Mouse (Mus musculus): ENCODE results near the gene Tmem14a.
A peak's percentile ranks its signal among the peaks of the same experiment; 100 is the strongest.
"Not testable (repeated sequence)": the region's sequence is repeated elsewhere in the genome, so short reads cannot be mapped to it uniquely, and the experiment has no call there.

The Tmem14a gene

GRCm38 (mm10) chr1:21218489-21218919 is at the start of gene Tmem14a:
Tmem14a (plus strand) TSS chr1:21218575.
- no peaks in the 10 kb centered on the region for H3K27me3 ChIP-seq (ENCODE audit: control insufficient read depth, insufficient read depth, low read length, poor library complexity, severe bottlenecking)
- DNase-seq (ENCODE audit: low read depth, low spot score) = peak; percentile 91
- H3K36me3 ChIP-seq (ENCODE audit: control insufficient read depth, insufficient read depth, low read length, poor library complexity, severe bottlenecking) = no peaks in the 10 kb centered on the region

DNA sequence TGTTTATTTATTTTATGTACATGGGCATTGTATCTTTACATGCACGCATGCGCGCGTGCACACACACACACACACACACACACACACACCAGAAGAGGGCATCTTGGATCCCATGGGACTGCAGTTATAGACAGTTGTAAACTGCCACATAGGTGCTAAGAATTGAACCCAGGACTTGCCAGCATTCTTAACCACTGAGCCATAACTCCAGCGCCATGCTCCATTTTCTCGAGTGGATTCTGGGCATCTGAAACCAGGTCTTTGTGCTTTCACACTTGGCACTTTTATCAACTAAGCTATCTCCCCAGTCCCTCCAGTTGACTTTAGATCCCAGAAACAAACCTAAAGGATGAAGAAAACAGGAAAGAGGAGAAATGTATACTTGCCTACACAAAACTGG is 33.2 kb upstream of the Tmem14a start:
- no peak for DNase-seq (ENCODE audit: low read depth, low spot score)
- Histone ChIP-seq H3K27me3 (ENCODE audit: control insufficient read depth, insufficient read depth, low read length, poor library complexity, severe bottlenecking) (no peaks in the 10 kb centered on the region), H3K36me3 (ENCODE audit: control insufficient read depth, insufficient read depth, low read length, poor library complexity, severe bottlenecking) (no peaks in the 10 kb centered on the region)

- no peak for DNase-seq (ENCODE audit: low read depth, low spot score)
These were observed 12.1 kb upstream of the Tmem14a start for GRCm38 (mm10) chr1:21206241-21206640.

DNA sequence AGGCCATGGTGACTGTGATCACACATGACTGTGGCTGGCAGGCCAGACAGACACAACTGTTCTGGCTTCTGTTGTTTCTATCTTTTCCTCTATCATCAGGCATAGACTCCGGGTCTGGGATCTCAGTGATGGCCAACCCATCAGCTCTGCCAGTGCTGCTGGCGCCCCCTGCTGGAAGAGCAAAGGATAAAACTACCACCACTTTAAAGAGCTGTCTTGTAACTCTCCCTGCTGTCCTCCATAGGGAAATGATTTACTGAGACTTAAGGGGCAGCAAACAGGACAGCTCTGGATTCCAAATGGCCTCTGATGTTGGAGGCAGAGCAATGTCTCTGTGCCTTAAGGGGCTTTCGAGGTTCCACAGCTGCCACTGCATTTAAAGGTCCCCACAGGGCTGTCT is 4.8 kb upstream of the Tmem14a start:
- not testable (repeated sequence) for H3K36me3 ChIP-seq (ENCODE audit: control insufficient read depth, insufficient read depth, low read length, poor library complexity, severe bottlenecking); DNase-seq (ENCODE audit: low read depth, low spot score); H3K27me3 ChIP-seq (ENCODE audit: control insufficient read depth, insufficient read depth, low read length, poor library complexity, severe bottlenecking)

More at GRCm38 (mm10) chr1:21206241-21206640, 12.1 kb upstream of the Tmem14a start:
- Histone ChIP-seq H3K36me3 (ENCODE audit: control insufficient read depth, insufficient read depth, low read length, poor library complexity, severe bottlenecking) (no peaks in the 10 kb centered on the region), H3K27me3 (ENCODE audit: control insufficient read depth, insufficient read depth, low read length, poor library complexity, severe bottlenecking) (no peaks in the 10 kb centered on the region)

GRCm38 (mm10) chr1:21213991-21214692 is 4.2 kb upstream of the Tmem14a start:
- H3K27me3 ChIP-seq (ENCODE audit: control insufficient read depth, insufficient read depth, low read length, poor library complexity, severe bottlenecking); DNase-seq (ENCODE audit: low read depth, low spot score); H3K36me3 ChIP-seq (ENCODE audit: control insufficient read depth, insufficient read depth, low read length, poor library complexity, severe bottlenecking): not testable (repeated sequence)

DNA sequence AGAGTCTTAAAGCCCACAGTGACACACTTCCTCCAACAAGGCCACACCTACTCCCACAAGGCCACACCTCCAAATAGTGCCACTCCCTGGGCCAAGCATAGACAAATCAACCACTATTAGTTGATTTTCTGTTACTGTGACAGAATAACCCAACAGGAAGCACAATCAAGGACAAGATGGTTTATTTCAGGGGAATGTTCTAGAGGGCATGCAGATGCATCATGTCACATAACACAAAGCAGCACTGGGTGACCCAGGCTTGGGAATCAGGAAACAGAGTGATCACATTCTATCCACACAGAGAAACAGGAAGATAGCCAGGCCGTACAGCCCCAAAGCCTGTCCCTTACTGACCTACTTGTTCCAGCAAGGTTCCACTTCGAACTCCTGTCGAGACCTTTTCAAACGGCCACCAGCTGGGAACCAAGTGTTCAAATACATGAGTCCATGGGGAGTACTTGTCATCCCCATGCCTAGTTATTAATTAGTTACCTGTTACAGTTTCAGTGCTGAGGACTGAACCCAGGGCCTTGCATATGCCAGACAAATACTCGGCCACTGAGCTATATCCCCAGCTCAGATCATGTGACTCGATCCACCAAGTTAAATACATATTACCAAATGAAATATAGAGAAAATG is 9.5 kb downstream of the Tmem14a start:
- no peaks in the 10 kb centered on the region for H3K36me3 ChIP-seq (ENCODE audit: control insufficient read depth, insufficient read depth, low read length, poor library complexity, severe bottlenecking)
- no peak for DNase-seq (ENCODE audit: low read depth, low spot score)

GRCm38 (mm10) chr1:21228740-21229722 is 10.7 kb downstream of the Tmem14a start:
- not testable (repeated sequence) for DNase-seq (ENCODE audit: low read depth, low spot score); H3K27me3 ChIP-seq (ENCODE audit: control insufficient read depth, insufficient read depth, low read length, poor library complexity, severe bottlenecking); H3K36me3 ChIP-seq (ENCODE audit: control insufficient read depth, insufficient read depth, low read length, poor library complexity, severe bottlenecking)

More for the DNA sequence above, 9.5 kb downstream of the Tmem14a start:
- no peaks in the 10 kb centered on the region for H3K27me3 ChIP-seq (ENCODE audit: control insufficient read depth, insufficient read depth, low read length, poor library complexity, severe bottlenecking)

DNA sequence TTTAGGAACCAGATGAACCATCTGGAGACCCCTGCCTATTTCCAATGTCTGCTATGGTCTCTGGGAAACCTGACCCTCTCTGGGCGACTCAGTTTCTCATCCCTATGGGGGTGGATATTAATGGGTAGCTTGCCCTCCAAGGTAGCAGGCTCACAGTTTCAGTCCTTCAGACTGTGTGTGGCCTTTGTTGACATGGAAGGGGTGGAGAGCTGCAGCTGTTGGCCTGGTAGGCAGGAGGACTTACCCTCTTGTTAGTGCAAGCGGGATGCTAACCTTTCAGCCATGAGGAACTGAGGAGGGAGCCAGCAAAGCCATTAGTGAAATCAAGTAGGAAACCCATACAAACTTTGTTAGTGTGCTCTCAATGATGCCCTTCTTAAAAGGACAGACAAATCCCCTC is 12.0 kb downstream of the Tmem14a start:
- H3K27me3 ChIP-seq (ENCODE audit: control insufficient read depth, insufficient read depth, low read length, poor library complexity, severe bottlenecking) = no peaks in the 10 kb centered on the region
- DNase-seq (ENCODE audit: low read depth, low spot score) = no peak
- H3K36me3 ChIP-seq (ENCODE audit: control insufficient read depth, insufficient read depth, low read length, poor library complexity, severe bottlenecking) = no peaks in the 10 kb centered on the region

DNA sequence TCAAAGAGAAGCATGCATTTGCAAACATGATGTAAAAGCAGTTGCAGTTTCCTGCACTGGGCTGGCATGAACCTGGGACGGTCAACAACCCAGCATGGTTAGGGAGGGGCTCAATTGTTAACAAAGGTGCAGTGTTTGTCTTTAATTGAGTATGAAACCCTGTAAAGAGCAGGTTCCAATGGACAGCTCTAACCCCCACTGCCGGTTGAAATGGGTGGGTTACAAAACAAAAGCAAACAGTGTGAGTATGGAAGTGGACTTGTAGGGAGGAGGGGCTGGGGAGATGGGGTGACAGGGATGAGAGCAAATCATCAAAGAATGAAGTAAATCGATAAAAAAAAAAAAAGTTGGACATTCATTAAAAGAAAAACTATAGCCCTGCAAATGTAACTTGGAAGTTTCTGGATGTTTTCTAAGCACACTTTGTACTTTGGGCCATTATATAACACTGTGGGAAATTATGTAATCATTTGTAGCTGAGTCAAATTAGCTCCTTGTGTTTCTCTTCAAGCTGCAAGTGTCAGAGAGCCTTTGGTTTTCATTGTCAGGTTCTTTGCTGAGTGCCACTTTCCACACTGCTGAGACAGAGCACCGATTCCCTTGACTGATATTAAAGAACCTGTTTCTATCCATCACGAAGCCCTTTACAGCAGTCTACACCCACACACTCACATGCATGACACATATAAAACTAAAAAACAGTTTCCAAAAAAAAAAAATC is 13.5 kb downstream of the Tmem14a start:
- Histone ChIP-seq H3K27me3 (ENCODE audit: control insufficient read depth, insufficient read depth, low read length, poor library complexity, severe bottlenecking) (no peaks in the 10 kb centered on the region), H3K36me3 (ENCODE audit: control insufficient read depth, insufficient read depth, low read length, poor library complexity, severe bottlenecking) (no peaks in the 10 kb centered on the region)
- DNase-seq (ENCODE audit: low read depth, low spot score) = no peak

DNA sequence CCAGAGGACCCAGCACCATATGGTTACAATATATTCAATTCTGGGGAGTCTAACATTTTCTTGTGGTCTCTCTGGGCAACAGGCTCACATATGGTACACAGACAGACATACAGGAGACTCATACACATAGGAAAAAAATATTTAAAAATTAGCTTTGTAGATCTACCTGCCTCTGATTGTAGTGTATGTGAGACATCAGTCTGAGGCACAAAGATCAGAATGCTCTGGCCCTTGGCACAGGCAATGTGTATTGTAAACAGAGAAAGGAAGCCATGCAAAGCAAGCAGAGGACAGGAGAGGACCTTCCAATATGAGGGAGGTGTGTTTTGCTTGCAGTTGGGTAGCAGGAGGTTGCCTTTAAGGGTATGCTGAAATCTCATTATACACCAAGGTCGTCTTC is 14.1 kb downstream of the Tmem14a start:
- no peak for DNase-seq (ENCODE audit: low read depth, low spot score)
- Histone ChIP-seq H3K27me3 (ENCODE audit: control insufficient read depth, insufficient read depth, low read length, poor library complexity, severe bottlenecking) (no peaks in the 10 kb centered on the region), H3K36me3 (ENCODE audit: control insufficient read depth, insufficient read depth, low read length, poor library complexity, severe bottlenecking) (no peaks in the 10 kb centered on the region)

DNA sequence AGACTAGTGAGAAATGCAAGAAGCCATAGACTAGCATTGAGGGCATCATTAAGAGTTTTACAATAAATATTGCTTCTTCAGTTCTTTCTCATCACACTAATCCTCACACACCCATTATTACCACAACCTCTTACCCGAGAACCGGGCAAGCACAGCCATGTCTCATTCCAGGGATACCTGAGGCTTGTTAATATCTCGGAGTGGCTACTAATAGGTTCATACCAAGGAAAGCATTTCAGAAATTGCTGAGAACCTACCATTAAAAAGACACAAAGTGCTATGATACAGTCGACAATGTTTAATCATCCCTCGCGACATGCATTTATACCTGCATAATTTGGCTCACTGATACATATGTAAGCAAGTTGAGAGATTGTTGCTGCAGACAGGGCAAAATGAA is 17.0 kb downstream of the Tmem14a start:
- H3K36me3 ChIP-seq (ENCODE audit: control insufficient read depth, insufficient read depth, low read length, poor library complexity, severe bottlenecking) = no peaks in the 10 kb centered on the region
- DNase-seq (ENCODE audit: low read depth, low spot score) = no peak
- H3K27me3 ChIP-seq (ENCODE audit: control insufficient read depth, insufficient read depth, low read length, poor library complexity, severe bottlenecking) = no peaks in the 10 kb centered on the region

- Histone ChIP-seq H3K36me3 (ENCODE audit: control insufficient read depth, insufficient read depth, low read length, poor library complexity, severe bottlenecking) (no peaks in the 10 kb centered on the region), H3K27me3 (ENCODE audit: control insufficient read depth, insufficient read depth, low read length, poor library complexity, severe bottlenecking) (no peaks in the 10 kb centered on the region)
- DNase-seq (ENCODE audit: low read depth, low spot score) = no peak
These were observed 21.8 kb downstream of the Tmem14a start, which contains the start of gene Gsta3 for GRCm38 (mm10) chr1:21239911-21240898. Gsta3 (plus strand) TSS chr1:21240589.

GRCm38 (mm10) chr1:21241096-21241495 is 22.7 kb downstream of the Tmem14a start:
- no peak for DNase-seq (ENCODE audit: low read depth, low spot score)
- no peaks in the 10 kb centered on the region for H3K27me3 ChIP-seq (ENCODE audit: control insufficient read depth, insufficient read depth, low read length, poor library complexity, severe bottlenecking)
- no peaks in the 10 kb centered on the region for H3K36me3 ChIP-seq (ENCODE audit: control insufficient read depth, insufficient read depth, low read length, poor library complexity, severe bottlenecking)
